Mouse (Mus musculus) bone marrow macrophage, adult 2 months (primary cell): ENCODE results near the gene Tinag.

Experiments used
- CTCF ChIP-seq: IDR thresholded peaks from 2 replicates; pipeline ENCODE4 v1.5.1; 2012; ENCODE audit warnings: low read depth, mild to moderate bottlenecking, low read length, moderate library complexity
- POLR2A ChIP-seq: IDR thresholded peaks from 2 replicates; pipeline ENCODE4 v1.6.1; 2012; ENCODE audit warnings: mild to moderate bottlenecking, low read depth, low read length, borderline replicate concordance

- no peak for TF ChIP-seq CTCF
- no peak for TF ChIP-seq POLR2A
Observed at GRCm38 (mm10) chr9:77032430-77033154, 13.0 kb downstream of the Tinag start.
